Mouse (Mus musculus): ENCODE results near the gene Fasn.

DNA sequence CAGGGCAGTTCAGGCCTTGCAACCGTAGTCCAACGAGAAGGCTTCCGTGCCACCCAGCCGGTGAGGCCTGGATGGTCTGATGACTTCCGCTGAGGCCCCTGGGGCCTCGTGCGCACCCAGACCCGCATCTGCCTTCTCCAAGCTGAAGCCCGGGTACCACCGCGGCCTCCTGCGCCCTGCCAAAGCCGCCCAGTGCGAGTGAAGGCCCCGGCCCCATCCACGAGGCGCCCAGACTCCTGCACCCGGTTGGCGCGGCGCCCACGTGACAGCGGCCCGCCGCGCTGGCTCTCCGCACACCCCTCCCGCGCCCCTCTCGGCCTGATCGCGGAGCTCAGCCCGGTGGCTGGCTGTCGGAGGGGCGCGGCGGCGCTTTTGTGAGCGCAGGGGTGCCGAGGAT lies 798 bp downstream of the Fasn start:
- TF ChIP-seq CTCF (IDR thresholded peaks at IDR 0.05; ENCODE audit: low read depth, low read length) (no peak), GATA1 (IDR thresholded peaks at IDR 0.05; ENCODE audit: borderline replicate concordance, low read length) (no peak), TAL1 (conservative IDR thresholded peaks at IDR 0.05; ENCODE audit: low read depth, low read length) (no peak)

Measured in G1E (cell line).